Mouse (Mus musculus) intestine, embryonic 15.5 days (tissue): ENCODE measurements around the gene Tmem19. TPM values are rescaled to one million over a fixed set of nuclear protein-coding genes. Genes with fewer than 3 reads are reported as not detected.
A peak's percentile ranks its signal among the peaks of the same experiment; 100 is the strongest.

Experiments used
- ATAC-seq: fragments of 200-750 bp; cut with Nextera tagmentation; 2 replicates; pipeline ENCODE4 v1.8.0; 2017; ENCODE audit warnings: moderate TSS enrichment, moderate library complexity
- H3K27ac ChIP-seq: fragments of 300-500 bp; sonication (generic); 2 replicates; pipeline ENCODE4 v1.5.1; 2015; ENCODE audit warnings: mild to moderate bottlenecking, inconsistent platforms
- H3K27me3 ChIP-seq: fragments of 300-500 bp; sonication (generic); replicated peaks from 2 replicates; pipeline ENCODE4 v1.6.1; 2015; ENCODE audit warnings: inconsistent platforms
- H3K36me3 ChIP-seq: fragments of 300-500 bp; sonication (generic); 2 replicates; pipeline ENCODE4 v1.6.1; 2015; ENCODE audit warnings: inconsistent platforms
- H3K4me1 ChIP-seq: fragments of 300-500 bp; sonication (generic); replicated peaks from 2 replicates; pipeline ENCODE4 v1.6.1; 2015; ENCODE audit warnings: inconsistent platforms
- H3K4me2 ChIP-seq: fragments of 300-500 bp; sonication (generic); replicated peaks from 2 replicates; pipeline ENCODE4 v1.6.1; 2015; ENCODE audit warnings: mild to moderate bottlenecking, inconsistent platforms
- H3K4me3 ChIP-seq: fragments of 300-500 bp; sonication (generic); replicated peaks from 2 replicates; pipeline ENCODE4 v1.5.1; 2015; ENCODE audit warnings: inconsistent platforms
- H3K9ac ChIP-seq: fragments of 300-500 bp; sonication (generic); 2 replicates; pipeline ENCODE4 v1.6.1; 2015; ENCODE audit warnings: inconsistent platforms
- H3K9me3 ChIP-seq: fragments of 300-500 bp; sonication (generic); 2 replicates; pipeline ENCODE4 v1.6.1; 2016; ENCODE audit warnings: inconsistent platforms
- WGBS: fragments of 180-500 bp; shearing (Covaris S2); methylation state at CpG from one replicate; pipeline ENCODE4 v1.1.7; 2015; 5-methylcytosine and 5-hydroxymethylcytosine counted together
- polyA plus RNA-seq: library from polyadenylated mRNA; unstranded; fragments of >200 nt; fragmentation: Nextera tagmentation; extraction: Ambion mirVana; gene quantifications from 2 replicates; pipeline ENCODE4 v1.2.1, GENCODE M21; 2015

Tmem19 gene
- polyA plus RNA-seq, 1 experiment from 2014 or later = 29.4 TPM

GRCm38 (mm10) chr10:115315473-115316171 is 46.7 kb downstream of the Tmem19 start, which contains the start of gene Rab21:
Gene Rab21, minus strand, starts transcription at chr10:115315594.
- under 1% methylated on average over 48 of the region's 48 CpGs for WGBS
- H3K9me3 ChIP-seq = no peaks in the 10 kb centered on the region

GRCm38 (mm10) chr10:115314582-115315452 is 47.5 kb downstream of the Tmem19 start:
- Histone ChIP-seq H3K27ac (peak overlapping the region; percentile 95), H3K4me3 (peak overlapping the region; percentile 93), H3K4me2 (peak overlapping the region; percentile 71), H3K27me3 (no peaks in the 10 kb centered on the region), H3K36me3 (no peaks in the 10 kb centered on the region), H3K4me1 (peaks cover 19% of the 10 kb centered on the region), H3K9ac (peak overlapping the region; percentile 96), H3K9me3 (no peaks in the 10 kb centered on the region)
- WGBS = 1% methylated on average over 46 of the region's 73 CpGs
- ATAC-seq = peak; percentile 67

More at GRCm38 (mm10) chr10:115315473-115316171, 46.7 kb downstream of the Tmem19 start, which contains the start of gene Rab21:
- H3K4me2 ChIP-seq = peak within 1 kb of the TSS; percentile 71
- H3K27ac ChIP-seq = peak within 1 kb of the TSS; percentile 95
- H3K27me3 ChIP-seq = no peaks in the 10 kb centered on the region
- ATAC-seq = peak; percentile 91
- peak within 1 kb of the TSS; percentile 93 for H3K4me3 ChIP-seq
- H3K36me3 ChIP-seq = no peaks in the 10 kb centered on the region
- H3K9ac ChIP-seq = peak within 1 kb of the TSS; percentile 96
- peaks cover 17% of the 10 kb centered on the region for H3K4me1 ChIP-seq

- Histone ChIP-seq H3K4me2 (peak overlapping the region; percentile 71), H3K4me1 (peaks cover 19% of the 10 kb centered on the region), H3K36me3 (no peaks in the 10 kb centered on the region), H3K4me3 (peak overlapping the region; percentile 93), H3K9me3 (no peaks in the 10 kb centered on the region), H3K9ac (peak overlapping the region; percentile 96), H3K27me3 (no peaks in the 10 kb centered on the region), H3K27ac (0 out of 2 replicates have a peak overlapping the region, but pooled peaks have one; percentile 95)
- ATAC-seq = no peak
- WGBS = 10% methylated on average over 6 of the region's 6 CpGs
These were observed 48.1 kb downstream of the Tmem19 start for GRCm38 (mm10) chr10:115314287-115314581.

GRCm38 (mm10) chr10:115313641-115314286 is 48.5 kb downstream of the Tmem19 start:
- H3K27ac ChIP-seq = no peak overlapping the region
- H3K36me3 ChIP-seq = no peaks in the 10 kb centered on the region

GRCm38 (mm10) chr10:115312732-115313131 is 49.6 kb downstream of the Tmem19 start:
- Histone ChIP-seq H3K4me1 (peaks cover 19% of the 10 kb centered on the region), H3K36me3 (no peaks in the 10 kb centered on the region), H3K9me3 (no peaks in the 10 kb centered on the region), H3K4me2 (no peak overlapping the region; the same call in 1 of the 2 replicates), H3K27ac (no peak overlapping the region), H3K27me3 (no peaks in the 10 kb centered on the region), H3K4me3 (no peak overlapping the region), H3K9ac (no peak overlapping the region)
- no peak for ATAC-seq
- WGBS = 51% methylated on average over 3 of the region's 3 CpGs

More at GRCm38 (mm10) chr10:115313641-115314286, 48.5 kb downstream of the Tmem19 start:
- Histone ChIP-seq H3K4me2 (peak overlapping the region; percentile 71), H3K4me1 (peaks cover 19% of the 10 kb centered on the region), H3K4me3 (peak overlapping the region; percentile 93), H3K9ac (no peak overlapping the region; the same call in 1 of the 2 replicates), H3K9me3 (no peaks in the 10 kb centered on the region), H3K27me3 (no peaks in the 10 kb centered on the region)
- 77% methylated on average over 14 of the region's 14 CpGs for WGBS
- ATAC-seq = no peak

- no peak overlapping the region for H3K4me3 ChIP-seq
- H3K9ac ChIP-seq = no peak overlapping the region
- no peak overlapping the region for H3K27ac ChIP-seq
- no peaks in the 10 kb centered on the region for H3K36me3 ChIP-seq
- H3K27me3 ChIP-seq = no peaks in the 10 kb centered on the region
- no peak overlapping the region for H3K4me2 ChIP-seq
- H3K4me1 ChIP-seq = peaks cover 19% of the 10 kb centered on the region
- no peak for ATAC-seq
- H3K9me3 ChIP-seq = no peaks in the 10 kb centered on the region
- WGBS = 82% methylated on average over 5 of the region's 5 CpGs
These were observed 50.1 kb downstream of the Tmem19 start for GRCm38 (mm10) chr10:115312194-115312593.

- 80% methylated on average over 14 of the region's 14 CpGs for WGBS
- H3K9ac ChIP-seq = no peak overlapping the region
- H3K36me3 ChIP-seq = no peaks in the 10 kb centered on the region
- peak; percentile 73 for ATAC-seq
- no peak overlapping the region for H3K4me2 ChIP-seq
- peaks cover 19% of the 10 kb centered on the region for H3K4me1 ChIP-seq
- H3K27me3 ChIP-seq = no peaks in the 10 kb centered on the region
- H3K27ac ChIP-seq = no peak overlapping the region
- H3K9me3 ChIP-seq = no peaks in the 10 kb centered on the region
- no peak overlapping the region for H3K4me3 ChIP-seq
These were observed 50.9 kb downstream of the Tmem19 start for GRCm38 (mm10) chr10:115311263-115311965.

- Histone ChIP-seq H3K4me3 (no peak overlapping the region), H3K4me2 (no peak overlapping the region), H3K36me3 (no peaks in the 10 kb centered on the region), H3K9me3 (no peaks in the 10 kb centered on the region), H3K9ac (no peak overlapping the region), H3K27ac (no peak overlapping the region), H3K4me1 (peaks cover 19% of the 10 kb centered on the region), H3K27me3 (no peaks in the 10 kb centered on the region)
- 89% methylated on average over 4 of the region's 4 CpGs for WGBS
- ATAC-seq = no peak
These were observed 53.1 kb downstream of the Tmem19 start for GRCm38 (mm10) chr10:115309191-115309590.

GRCm38 (mm10) chr10:115307331-115307875 is 54.9 kb downstream of the Tmem19 start:
- Histone ChIP-seq H3K4me3 (no peak overlapping the region), H3K9ac (no peak overlapping the region), H3K9me3 (no peaks in the 10 kb centered on the region), H3K27ac (no peak overlapping the region), H3K36me3 (no peaks in the 10 kb centered on the region), H3K4me2 (no peak overlapping the region), H3K27me3 (no peaks in the 10 kb centered on the region), H3K4me1 (peaks cover 4% of the 10 kb centered on the region; the same call in 1 of the 2 replicates)
- WGBS = 78% methylated on average over 7 of the region's 7 CpGs
- ATAC-seq = no peak

GRCm38 (mm10) chr10:115298683-115299082 is 63.6 kb downstream of the Tmem19 start:
- Histone ChIP-seq H3K4me3 (no peak overlapping the region), H3K4me2 (no peak overlapping the region), H3K36me3 (peaks cover 19% of the 10 kb centered on the region), H3K27ac (no peak overlapping the region), H3K27me3 (no peaks in the 10 kb centered on the region), H3K9me3 (no peaks in the 10 kb centered on the region), H3K9ac (no peak overlapping the region), H3K4me1 (no peaks in the 10 kb centered on the region)
- ATAC-seq = no peak
- 95% methylated on average over 4 of the region's 4 CpGs for WGBS

GRCm38 (mm10) chr10:115297582-115297981 is 64.7 kb downstream of the Tmem19 start:
- Histone ChIP-seq H3K36me3 (peaks cover 28% of the 10 kb centered on the region), H3K9me3 (no peaks in the 10 kb centered on the region), H3K4me1 (no peaks in the 10 kb centered on the region), H3K27me3 (no peaks in the 10 kb centered on the region), H3K9ac (no peak overlapping the region), H3K27ac (no peak overlapping the region), H3K4me3 (no peak overlapping the region), H3K4me2 (no peak overlapping the region)
- ATAC-seq = no peak
- 94% methylated on average over 5 of the region's 5 CpGs for WGBS
